Mouse (Mus musculus): ENCODE measurements at regions not wholly inside any gene's neighbourhood (a gene's known extent, or its start where the extent isn't known, plus 50 kb on each side); places are given as distances from the start of the nearest gene placed in this dataset.

DNA sequence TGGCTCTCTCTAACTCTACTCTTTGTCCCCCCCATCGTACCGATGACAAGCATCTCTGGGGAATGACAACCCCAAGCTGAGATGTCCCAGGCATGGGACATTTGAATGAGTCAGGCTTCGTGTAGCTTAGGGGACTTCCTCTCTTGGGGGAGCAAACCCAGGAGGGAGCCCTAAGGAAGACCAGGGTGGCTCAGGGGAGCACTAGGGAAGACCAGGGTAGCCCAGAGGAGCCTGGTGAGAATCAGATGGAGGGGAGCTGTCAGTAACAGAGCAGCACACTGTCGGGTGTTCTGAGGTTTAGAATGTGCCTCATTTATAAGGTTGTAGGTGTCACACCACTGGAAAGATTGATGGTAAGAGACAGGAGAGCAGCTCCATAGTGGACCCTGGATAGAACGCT is 509.1 kb downstream of the Vrk1 start:
- TF ChIP-seq CTCF (IDR thresholded peaks at IDR 0.05 in 2 of 3, conservative IDR thresholded peaks at IDR 0.05 in 1 of 3; ENCODE audit: control insufficient read depth in 1 of 3, insufficient read depth in 1 of 3, low read depth in 2 of 3, low read length in 3 of 3, poor library complexity in 1 of 3, severe bottlenecking in 1 of 3): no peak
- TF ChIP-seq MYC (IDR thresholded peaks at IDR 0.05; ENCODE audit: low read depth, low read length): no peak
- TF ChIP-seq EP300 (IDR thresholded peaks at IDR 0.05; ENCODE audit: low read depth in 1 of 2, low read length in 2 of 2): no peak
- TF ChIP-seq RCOR1 (IDR thresholded peaks at IDR 0.05; ENCODE audit: low read depth, low read length): no peak
- TF ChIP-seq ELF1 (IDR thresholded peaks at IDR 0.05; ENCODE audit: low read depth, low read length): no peak
- TF ChIP-seq POLR2A (IDR thresholded peaks at IDR 0.05; ENCODE audit: control insufficient read depth in 1 of 2, insufficient read depth in 1 of 2, low read depth in 1 of 2, low read length in 2 of 2, poor library complexity in 1 of 2): no peak
- TF ChIP-seq POLR2AphosphoS5 (IDR thresholded peaks at IDR 0.05; ENCODE audit: borderline replicate concordance, low read depth, low read length): no peak
- TF ChIP-seq GATA1 (IDR thresholded peaks at IDR 0.05; ENCODE audit: low read depth, low read length): no peak
- no peak for TF ChIP-seq HCFC1 (IDR thresholded peaks at IDR 0.05; ENCODE audit: low read depth, low read length)
- TF ChIP-seq USF2 (IDR thresholded peaks at IDR 0.05; ENCODE audit: borderline replicate concordance in 1 of 2, insufficient read depth in 1 of 2, low read depth in 1 of 2, low read length in 2 of 2): no peak
- no peak for TF ChIP-seq MYB (IDR thresholded peaks at IDR 0.05; ENCODE audit: low read depth, low read length)
- TF ChIP-seq JUND (IDR thresholded peaks at IDR 0.05; ENCODE audit: low read depth, low read length): no peak
